Comparison of ENCODE assay signal across 11 mouse cellular contexts in genomic region chr7:130568783-130569436, GRCm38 (mm10). TPM values are rescaled to one million over a fixed set of nuclear protein-coding genes. Genes with fewer than 3 reads are reported as not detected.
A peak's percentile ranks its signal among the peaks of the same experiment; 100 is the strongest.
DNase-seq lines count a peak whose midpoint lies in the region; ATAC-seq and TF ChIP-seq lines count a peak whose summit lies in the region.
"Had no signal": no experiment of that assay in that cellular context is flagged by ENCODE, and none has a peak within 500 bp of the region (broad histone marks: within the 10 kb centered on the region; RNA-seq: fewer than 3 reads in every experiment).

No protein-coding gene starts in this region.

- no peak overlapping the region for H3K9ac ChIP-seq in heart, embryonic 13.5 days
- no peak overlapping the region for H3K9ac ChIP-seq in stomach, embryonic 16.5 days (ENCODE audit: low read length)
- H3K9ac ChIP-seq: neural tube, embryonic 15.5 days had no signal

- H3K4me2 ChIP-seq in heart, embryonic 13.5 days: no peak overlapping the region
- no peak overlapping the region for H3K4me2 ChIP-seq in stomach, embryonic 16.5 days (ENCODE audit: low read depth, low read length)
- H3K4me2 ChIP-seq: neural tube, embryonic 15.5 days had no signal

- H3K4me1 ChIP-seq in kidney, adult 2 months (ENCODE audit: control insufficient read depth, insufficient read depth, low read length): peaks cover 20% of the 10 kb centered on the region
- peaks cover 22% of the 10 kb centered on the region for H3K4me1 ChIP-seq in heart, embryonic 13.5 days
- H3K4me1 ChIP-seq in stomach, embryonic 16.5 days (ENCODE audit: control insufficient read depth, insufficient read depth, low read length): peaks cover 5% of the 10 kb centered on the region; the same call in 1 of the 2 replicates
- H3K4me1 ChIP-seq in thymus, adult 2 months (replicated peaks; ENCODE audit: control insufficient read depth, insufficient read depth, low read length): no peaks in the 10 kb centered on the region
- H3K4me1 ChIP-seq: neural tube, embryonic 15.5 days had no signal

- no peaks in the 10 kb centered on the region for H3K36me3 ChIP-seq in kidney, adult 2 months (ENCODE audit: control insufficient read depth, insufficient read depth, low read length)
- no peaks in the 10 kb centered on the region for H3K36me3 ChIP-seq in heart, embryonic 13.5 days
- H3K36me3 ChIP-seq in stomach, embryonic 16.5 days (ENCODE audit: control insufficient read depth, insufficient read depth, low read length): no peaks in the 10 kb centered on the region
- H3K36me3 ChIP-seq in thymus, adult 2 months (ENCODE audit: control insufficient read depth, insufficient read depth, low read length): no peaks in the 10 kb centered on the region
- H3K36me3 ChIP-seq: neural tube, embryonic 15.5 days had no signal

- no peak for TF ChIP-seq POLR2A in kidney, adult 2 months (IDR thresholded peaks at IDR 0.05; ENCODE audit: low read depth, low read length)
- TF ChIP-seq POLR2A in thymus, adult 2 months (IDR thresholded peaks at IDR 0.05; ENCODE audit: control insufficient read depth, extremely low read depth, insufficient read depth, low read length, poor library complexity): no peak

- WGBS in kidney, adult 2 months: 51% methylated on average over 9 of the region's 9 CpGs
- WGBS in heart, embryonic 13.5 days: 31% methylated on average over 9 of the region's 9 CpGs
- WGBS in stomach, embryonic 16.5 days: 36% methylated on average over 9 of the region's 9 CpGs
- 83% methylated on average over 9 of the region's 9 CpGs for WGBS in thymus, adult 2 months

- H3K27ac ChIP-seq in kidney, adult 2 months (ENCODE audit: insufficient read depth, low read depth, low read length): 0 out of 2 replicates have a peak overlapping the region, but pooled peaks have one; percentile 32
- peak overlapping the region; percentile 46 for H3K27ac ChIP-seq in heart, embryonic 13.5 days (replicated peaks)
- peak overlapping the region; percentile 47 for H3K27ac ChIP-seq in stomach, embryonic 16.5 days (ENCODE audit: low read length)
- H3K27ac ChIP-seq in thymus, adult 2 months (ENCODE audit: control insufficient read depth, insufficient read depth, low read length): no peak overlapping the region
- H3K27ac ChIP-seq: neural tube, embryonic 15.5 days had no signal

- no peak for TF ChIP-seq CTCF in kidney, adult 2 months (conservative IDR thresholded peaks at IDR 0.05; ENCODE audit: insufficient read depth, insufficient read length, low read depth, low read length)
- TF ChIP-seq CTCF in thymus, adult 2 months (IDR thresholded peaks at IDR 0.05; ENCODE audit: borderline replicate concordance, control insufficient read depth, extremely low read depth, insufficient read depth, low read length, poor library complexity): no peak

- no peak overlapping the region for H3K4me3 ChIP-seq in kidney, adult 2 months (ENCODE audit: insufficient read depth, low read depth, low read length)
- no peak overlapping the region for H3K4me3 ChIP-seq in heart, embryonic 13.5 days
- no peak overlapping the region for H3K4me3 ChIP-seq in stomach, embryonic 16.5 days (replicated peaks; ENCODE audit: low read length)
- no peak overlapping the region for H3K4me3 ChIP-seq in thymus, adult 2 months (ENCODE audit: control insufficient read depth, insufficient read depth, low read length)
- H3K4me3 ChIP-seq: neural tube, embryonic 15.5 days had no signal

- no peak for ATAC-seq in heart, embryonic 13.5 days (ENCODE audit: extremely low read depth, insufficient number of reproducible peaks, low FRiP score, low TSS enrichment)
- ATAC-seq in stomach, embryonic 16.5 days (ENCODE audit: insufficient read depth, low FRiP score): no peak
- ATAC-seq: hindbrain, embryonic 16.5 days had no signal

- DNase-seq in kidney, adult 2 months: no peak
- no peak for DNase-seq in kidney, postnatal 36 days
- peak; percentile 19 for DNase-seq in liver
- DNase-seq in frontal cortex, postnatal 36 days (ENCODE audit: low spot score in 2 of 2): no peak
- no peak for DNase-seq in thymus, adult 2 months
- no peak for DNase-seq in frontal cortex, postnatal 10 days (ENCODE audit: low spot score in 2 of 2)
- DNase-seq: right cerebral cortex, postnatal 25 days had no signal

- no peaks in the 10 kb centered on the region for H3K9me3 ChIP-seq in heart, embryonic 13.5 days
- H3K9me3 ChIP-seq in stomach, embryonic 16.5 days (replicated peaks; ENCODE audit: control insufficient read depth, low read length): no peaks in the 10 kb centered on the region
- H3K9me3 ChIP-seq: neural tube, embryonic 15.5 days had no signal

- H3K27me3 ChIP-seq in kidney, adult 2 months (replicated peaks; ENCODE audit: control insufficient read depth, insufficient read depth, low read length): no peaks in the 10 kb centered on the region
- no peaks in the 10 kb centered on the region for H3K27me3 ChIP-seq in heart, embryonic 13.5 days (replicated peaks)
- H3K27me3 ChIP-seq in stomach, embryonic 16.5 days (ENCODE audit: control insufficient read depth, insufficient read depth, low read length): no peaks in the 10 kb centered on the region
- no peaks in the 10 kb centered on the region for H3K27me3 ChIP-seq in thymus, adult 2 months (ENCODE audit: control insufficient read depth, insufficient read depth, low read length)
- H3K27me3 ChIP-seq: neural tube, embryonic 15.5 days had no signal

RNA-seq across cellular contexts. Expression of gene Nsmce4a, which starts 4.0 kb away (rescaled TPM):
- polyA plus RNA-seq in kidney, adult 2 months (2012; rRNA removed): 39.8 and 44.4 TPM in 2 replicates
- polyA plus RNA-seq in heart, embryonic 13.5 days (2015; fragmentation: Nextera tagmentation; extraction: Ambion mirVana): 124 and 134 TPM in 2 replicates
- 92.7 and 103 TPM in 2 replicates for polyA plus RNA-seq in stomach, embryonic 16.5 days (2015; fragmentation: Nextera tagmentation; extraction: Ambion mirVana)
- polyA plus RNA-seq in thymus, adult 2 months (2012; rRNA removed): 72.1 and 110 TPM in 2 replicates

RNA-seq across cellular contexts. Expression of gene Tacc2, which starts 8.3 kb away (rescaled TPM):
- 72.2 and 78.4 TPM in 2 replicates for polyA plus RNA-seq in kidney, adult 2 months (2012; rRNA removed)
- polyA plus RNA-seq in heart, embryonic 13.5 days (2015; fragmentation: Nextera tagmentation; extraction: Ambion mirVana): 40.6 and 42.5 TPM in 2 replicates
- 23.9 and 24.7 TPM in 2 replicates for polyA plus RNA-seq in stomach, embryonic 16.5 days (2015; fragmentation: Nextera tagmentation; extraction: Ambion mirVana)
- polyA plus RNA-seq in thymus, adult 2 months (2012; rRNA removed): 31.9 and 41.1 TPM in 2 replicates

RNA-seq across cellular contexts. Expression of gene Ate1, which starts 48.7 kb away (rescaled TPM):
- 7.3 and 10.6 TPM in 2 replicates for polyA plus RNA-seq in kidney, adult 2 months (2012; rRNA removed)
- 49.6 and 59.6 TPM in 2 replicates for polyA plus RNA-seq in heart, embryonic 13.5 days (2015; fragmentation: Nextera tagmentation; extraction: Ambion mirVana)
- polyA plus RNA-seq in stomach, embryonic 16.5 days (2015; fragmentation: Nextera tagmentation; extraction: Ambion mirVana): 54.5 and 55.7 TPM in 2 replicates
- polyA plus RNA-seq in thymus, adult 2 months (2012; rRNA removed): 6.5 and 9.0 TPM in 2 replicates
